Mouse (Mus musculus): ENCODE results near the gene Jmjd1c. TPM values are rescaled to one million over a fixed set of nuclear protein-coding genes. Genes with fewer than 3 reads are reported as not detected.
A peak's percentile ranks its signal among the peaks of the same experiment; 100 is the strongest.

Gene Jmjd1c
- total and polyA plus RNA-seq, 3 experiments: 8.5 to 36.8 (median 34.5) TPM

- Histone ChIP-seq H3K79me2 (replicated peaks; ENCODE audit: control insufficient read depth, insufficient read depth, low read length) (peaks cover 5% of the 10 kb centered on the region; the same call in 1 of the 2 replicates), H3K27ac (no peak overlapping the region; the same call in 1 of the 2 replicates), H3K4me3 (no peak overlapping the region), H3K4me1 (ENCODE audit: control insufficient read depth, insufficient read depth, low read length) (peaks cover 14% of the 10 kb centered on the region), H3K27me3 (ENCODE audit: control insufficient read depth, insufficient read depth, low read length) (no peaks in the 10 kb centered on the region), H3K36me3 (ENCODE audit: control insufficient read depth, insufficient read depth, low read length) (peaks cover 7% of the 10 kb centered on the region), H3K9ac (ENCODE audit: low read depth, low read length) (no peak overlapping the region)
- intact Hi-C loops (cut with DNase I): no loop called here
- TF ChIP-seq EP300 (IDR thresholded peaks at IDR 0.05; ENCODE audit: insufficient read depth, low read depth, low read length) (no peak), CTCF (IDR thresholded peaks at IDR 0.05) (no peak), POLR2A (IDR thresholded peaks at IDR 0.05; ENCODE audit: insufficient read depth, low read depth, low read length) (no peak)
- DNase-seq: no peak
- WGBS: 53% methylated on average over 5 of the region's 5 CpGs
Observed at GRCm38 (mm10) chr10:67065927-67066326, 30.0 kb upstream of the Jmjd1c start.

- intact Hi-C loops (cut with DNase I): no loop called here
- WGBS: 37% methylated on average over 3 of the region's 3 CpGs
- peaks cover 5% of the 10 kb centered on the region; the same call in 1 of the 2 replicates for H3K79me2 ChIP-seq (replicated peaks; ENCODE audit: control insufficient read depth, insufficient read depth, low read length)
- H3K4me1 ChIP-seq (ENCODE audit: control insufficient read depth, insufficient read depth, low read length): peaks cover 13% of the 10 kb centered on the region
- DNase-seq: no peak
- no peak overlapping the region for H3K27ac ChIP-seq
- H3K27me3 ChIP-seq (ENCODE audit: control insufficient read depth, insufficient read depth, low read length): no peaks in the 10 kb centered on the region
- H3K36me3 ChIP-seq (ENCODE audit: control insufficient read depth, insufficient read depth, low read length): peaks cover 5% of the 10 kb centered on the region
- TF ChIP-seq CTCF (IDR thresholded peaks at IDR 0.05) (peak; percentile 37), POLR2A (IDR thresholded peaks at IDR 0.05; ENCODE audit: insufficient read depth, low read depth, low read length) (no peak), EP300 (IDR thresholded peaks at IDR 0.05; ENCODE audit: insufficient read depth, low read depth, low read length) (no peak)
- no peak overlapping the region for H3K9ac ChIP-seq (ENCODE audit: low read depth, low read length)
- no peak overlapping the region for H3K4me3 ChIP-seq
Observed at GRCm38 (mm10) chr10:67066421-67066820, 29.5 kb upstream of the Jmjd1c start.

- peak overlapping the region; percentile 25 for H3K4me3 ChIP-seq
- H3K4me1 ChIP-seq (ENCODE audit: control insufficient read depth, insufficient read depth, low read length): peaks cover 12% of the 10 kb centered on the region
- DNase-seq: peak in 1 of 2 experiments; percentile 56
- H3K27me3 ChIP-seq (ENCODE audit: control insufficient read depth, insufficient read depth, low read length): no peaks in the 10 kb centered on the region
- peaks cover 5% of the 10 kb centered on the region; the same call in 1 of the 2 replicates for H3K79me2 ChIP-seq (replicated peaks; ENCODE audit: control insufficient read depth, insufficient read depth, low read length)
- TF ChIP-seq POLR2A (IDR thresholded peaks at IDR 0.05; ENCODE audit: insufficient read depth, low read depth, low read length): no peak
- no peak for TF ChIP-seq CTCF (IDR thresholded peaks at IDR 0.05)
- no peak for TF ChIP-seq EP300 (IDR thresholded peaks at IDR 0.05; ENCODE audit: insufficient read depth, low read depth, low read length)
- peak overlapping the region; percentile 75 for H3K27ac ChIP-seq
- intact Hi-C loops (cut with DNase I): no loop called here
- peaks cover 4% of the 10 kb centered on the region for H3K36me3 ChIP-seq (ENCODE audit: control insufficient read depth, insufficient read depth, low read length)
- no peak overlapping the region for H3K9ac ChIP-seq (ENCODE audit: low read depth, low read length)
- WGBS: 54% methylated on average over 10 of the region's 10 CpGs
Observed at GRCm38 (mm10) chr10:67069013-67069412, 26.9 kb upstream of the Jmjd1c start.

- Histone ChIP-seq H3K27ac (peak overlapping the region; percentile 63), H3K36me3 (ENCODE audit: control insufficient read depth, insufficient read depth, low read length) (0 out of 2 replicates have a peak, but pooled peaks cover 3% of the 10 kb centered on the region), H3K27me3 (ENCODE audit: control insufficient read depth, insufficient read depth, low read length) (no peaks in the 10 kb centered on the region), H3K4me3 (no peak overlapping the region), H3K4me1 (ENCODE audit: control insufficient read depth, insufficient read depth, low read length) (peaks cover 12% of the 10 kb centered on the region), H3K9ac (ENCODE audit: low read depth, low read length) (no peak overlapping the region), H3K79me2 (replicated peaks; ENCODE audit: control insufficient read depth, insufficient read depth, low read length) (peaks cover 2% of the 10 kb centered on the region; the same call in 1 of the 2 replicates)
- intact Hi-C loops (cut with DNase I): loop anchor here (1.0 kb wide), 1 partner anchor 44 kb away; no protein-coding TSS in a partner anchor
- TF ChIP-seq EP300 (IDR thresholded peaks at IDR 0.05; ENCODE audit: insufficient read depth, low read depth, low read length) (no peak), POLR2A (IDR thresholded peaks at IDR 0.05; ENCODE audit: insufficient read depth, low read depth, low read length) (no peak), CTCF (IDR thresholded peaks at IDR 0.05) (no peak)
- no peak for DNase-seq
- 34% methylated on average over 4 of the region's 4 CpGs for WGBS
Observed at GRCm38 (mm10) chr10:67071389-67071788, 24.5 kb upstream of the Jmjd1c start.

GRCm38 (mm10) chr10:67071884-67072283 is 24.0 kb upstream of the Jmjd1c start:
- Histone ChIP-seq H3K9ac (ENCODE audit: low read depth, low read length) (no peak overlapping the region), H3K79me2 (replicated peaks; ENCODE audit: control insufficient read depth, insufficient read depth, low read length) (peaks cover 2% of the 10 kb centered on the region; the same call in 1 of the 2 replicates), H3K27me3 (ENCODE audit: control insufficient read depth, insufficient read depth, low read length) (no peaks in the 10 kb centered on the region), H3K4me3 (no peak overlapping the region), H3K36me3 (ENCODE audit: control insufficient read depth, insufficient read depth, low read length) (0 out of 2 replicates have a peak, but pooled peaks cover 3% of the 10 kb centered on the region), H3K27ac (peak overlapping the region; percentile 63), H3K4me1 (ENCODE audit: control insufficient read depth, insufficient read depth, low read length) (peaks cover 12% of the 10 kb centered on the region)
- WGBS: 61% methylated on average over 5 of the region's 5 CpGs
- no peak for TF ChIP-seq POLR2A (IDR thresholded peaks at IDR 0.05; ENCODE audit: insufficient read depth, low read depth, low read length)
- no peak for TF ChIP-seq CTCF (IDR thresholded peaks at IDR 0.05)
- TF ChIP-seq EP300 (IDR thresholded peaks at IDR 0.05; ENCODE audit: insufficient read depth, low read depth, low read length): no peak
- intact Hi-C loops (cut with DNase I): loop anchor here (1.0 kb wide), 1 partner anchor 43 kb away; no protein-coding TSS in a partner anchor
- peak in 1 of 2 experiments; percentile 38 for DNase-seq

- intact Hi-C loops (cut with DNase I): no loop called here
- Histone ChIP-seq H3K27me3 (ENCODE audit: control insufficient read depth, insufficient read depth, low read length) (no peaks in the 10 kb centered on the region), H3K4me3 (no peak overlapping the region), H3K36me3 (ENCODE audit: control insufficient read depth, insufficient read depth, low read length) (0 out of 2 replicates have a peak, but pooled peaks cover 3% of the 10 kb centered on the region), H3K79me2 (replicated peaks; ENCODE audit: control insufficient read depth, insufficient read depth, low read length) (peaks cover 2% of the 10 kb centered on the region; the same call in 1 of the 2 replicates), H3K9ac (ENCODE audit: low read depth, low read length) (no peak overlapping the region), H3K4me1 (ENCODE audit: control insufficient read depth, insufficient read depth, low read length) (peaks cover 12% of the 10 kb centered on the region), H3K27ac (no peak overlapping the region; the same call in 1 of the 2 replicates)
- 86% methylated on average over 4 of the region's 4 CpGs for WGBS
- DNase-seq: no peak
- TF ChIP-seq EP300 (IDR thresholded peaks at IDR 0.05; ENCODE audit: insufficient read depth, low read depth, low read length) (no peak), CTCF (IDR thresholded peaks at IDR 0.05) (no peak), POLR2A (IDR thresholded peaks at IDR 0.05; ENCODE audit: insufficient read depth, low read depth, low read length) (no peak)
Observed at GRCm38 (mm10) chr10:67072600-67072999, 23.3 kb upstream of the Jmjd1c start.

Measured in heart, adult 2 months (tissue).